Mouse (Mus musculus): ENCODE measurements around the gene Gnl3.

Gnl3 gene

DNA sequence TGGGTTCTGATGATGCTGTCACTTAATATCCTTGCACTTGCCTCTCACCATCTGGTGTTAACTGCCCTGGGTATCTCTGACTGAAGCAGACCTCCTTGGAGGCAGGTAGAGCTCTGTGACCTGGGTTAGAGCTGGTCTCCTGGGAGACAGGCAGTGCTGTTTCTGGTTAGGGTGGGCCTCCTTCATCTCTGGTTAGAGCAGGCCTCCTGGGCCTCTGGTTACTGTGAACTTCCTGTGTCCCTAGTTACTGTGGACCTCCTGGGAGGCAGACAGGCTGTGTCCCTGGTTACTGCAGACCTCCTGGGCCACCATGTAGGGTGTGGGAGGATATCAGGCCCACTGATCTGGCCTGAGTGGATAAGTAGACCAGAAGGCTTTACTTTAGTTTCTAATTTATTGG, 22.5 kb downstream of the Gnl3 start:
- Histone ChIP-seq H3K36me3 (ENCODE audit: insufficient read depth, low read length) (no peaks in the 10 kb centered on the region), H3K9me3 (ENCODE audit: low read length) (no peaks in the 10 kb centered on the region), H3K4me1 (replicated peaks; ENCODE audit: low read depth, low read length) (peaks cover 16% of the 10 kb centered on the region), H3K4me3 (replicated peaks; ENCODE audit: low read length) (no peak overlapping the region), H3K27me3 (ENCODE audit: insufficient read depth, low read length) (no peaks in the 10 kb centered on the region)
- TF ChIP-seq POU5F1 (IDR thresholded peaks at IDR 0.05; ENCODE audit: borderline replicate concordance, low read length) (no peak), NANOG (IDR thresholded peaks at IDR 0.05; ENCODE audit: borderline replicate concordance, low read length) (no peak), CTCF (conservative IDR thresholded peaks at IDR 0.05; ENCODE audit: low read length) (no peak)

DNA sequence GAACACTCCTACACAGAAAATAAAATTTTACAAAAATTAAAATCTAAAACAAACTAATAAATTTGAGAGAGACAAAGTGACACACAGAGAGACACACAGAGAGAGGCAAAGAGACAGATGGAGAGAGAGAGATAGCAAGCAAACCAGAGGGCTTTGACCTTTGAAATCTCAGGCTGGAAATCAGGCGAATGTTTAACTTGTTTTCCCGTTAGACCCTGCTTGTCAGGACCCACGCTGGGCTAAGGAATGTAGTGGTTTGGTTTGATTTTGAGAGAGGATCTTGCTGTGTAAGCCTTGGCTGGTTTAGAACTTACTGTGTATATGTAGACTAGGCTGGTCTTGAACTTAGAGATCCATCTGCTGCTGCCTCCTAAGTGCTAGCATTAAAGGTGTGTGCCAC, 42.7 kb downstream of the Gnl3 start:
- Histone ChIP-seq H3K36me3 (ENCODE audit: insufficient read depth, low read length) (peaks cover 12% of the 10 kb centered on the region), H3K27me3 (ENCODE audit: insufficient read depth, low read length) (no peaks in the 10 kb centered on the region), H3K4me3 (replicated peaks; ENCODE audit: low read length) (no peak overlapping the region), H3K9me3 (ENCODE audit: low read length) (no peaks in the 10 kb centered on the region), H3K4me1 (replicated peaks; ENCODE audit: low read depth, low read length) (no peaks in the 10 kb centered on the region)
- no peak for TF ChIP-seq POU5F1 (IDR thresholded peaks at IDR 0.05; ENCODE audit: borderline replicate concordance, low read length)
- TF ChIP-seq CTCF (conservative IDR thresholded peaks at IDR 0.05; ENCODE audit: low read length), result no peak
- no peak for TF ChIP-seq NANOG (IDR thresholded peaks at IDR 0.05; ENCODE audit: borderline replicate concordance, low read length)

DNA sequence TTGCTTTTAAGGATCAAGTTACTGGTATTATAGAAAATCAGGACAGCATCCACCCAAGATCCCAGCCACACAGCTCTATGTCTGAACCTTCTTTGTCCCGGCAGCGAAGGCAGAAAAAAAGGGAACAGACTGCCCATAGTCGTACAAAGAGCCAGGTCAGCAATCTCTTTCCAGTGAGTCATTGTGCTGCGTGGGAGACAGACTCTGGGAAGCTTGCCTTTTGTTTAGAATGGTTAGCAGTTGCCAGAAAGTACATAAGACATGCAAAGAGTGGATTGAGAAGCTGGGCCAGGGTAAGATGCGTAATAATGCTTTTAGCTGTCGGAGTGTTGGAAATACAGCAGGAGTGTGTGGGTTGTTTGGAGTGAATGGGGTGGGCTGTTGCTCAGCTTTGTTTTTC, 44.7 kb downstream of the Gnl3 start:
- H3K9me3 ChIP-seq (ENCODE audit: low read length), result no peaks in the 10 kb centered on the region
- H3K27me3 ChIP-seq (ENCODE audit: insufficient read depth, low read length), result no peaks in the 10 kb centered on the region
- no peaks in the 10 kb centered on the region for H3K4me1 ChIP-seq (replicated peaks; ENCODE audit: low read depth, low read length)
- TF ChIP-seq NANOG (IDR thresholded peaks at IDR 0.05; ENCODE audit: borderline replicate concordance, low read length) (no peak), CTCF (conservative IDR thresholded peaks at IDR 0.05; ENCODE audit: low read length) (no peak), POU5F1 (IDR thresholded peaks at IDR 0.05; ENCODE audit: borderline replicate concordance, low read length) (no peak)
- H3K4me3 ChIP-seq (replicated peaks; ENCODE audit: low read length), result no peak overlapping the region
- peaks cover 18% of the 10 kb centered on the region for H3K36me3 ChIP-seq (ENCODE audit: insufficient read depth, low read length)

Measured in E14TG2a.4 (cell line).